Mouse (Mus musculus): Measurements from ENCODE around the gene Fam76a. TPM values are rescaled to one million over a fixed set of nuclear protein-coding genes. Genes with fewer than 3 reads are reported as not detected.
A peak's percentile ranks its signal among the peaks of the same experiment; 100 is the strongest.
"Not testable (repeated sequence)": the region's sequence is repeated elsewhere in the genome, so short reads cannot be mapped to it uniquely, and the experiment has no call there.

Gene Fam76a
- polyA plus RNA-seq, 1 experiment from 2014 or later = 21.7 TPM

DNA sequence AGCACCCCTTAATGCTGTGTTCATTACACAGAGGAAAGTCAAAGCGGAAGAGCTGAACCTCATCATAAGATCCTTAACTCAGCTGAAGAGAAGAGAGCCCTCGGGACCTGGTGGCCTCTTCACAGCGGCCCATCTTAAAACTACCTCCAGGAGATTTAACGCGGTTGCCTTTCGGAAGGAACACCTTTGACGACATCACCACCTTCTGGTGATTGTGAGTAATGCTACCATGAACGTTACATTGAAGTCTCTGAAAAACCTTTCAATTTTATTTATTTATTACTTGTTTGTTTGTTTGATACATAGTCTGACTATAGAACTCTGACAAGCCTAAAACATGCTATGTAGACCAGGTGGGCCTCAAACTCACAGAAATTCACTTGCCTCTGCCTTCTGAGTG lies 8.4 kb upstream of the Fam76a start:
- no peaks in the 10 kb centered on the region for H3K9me3 ChIP-seq (ENCODE audit: low read length)

DNA sequence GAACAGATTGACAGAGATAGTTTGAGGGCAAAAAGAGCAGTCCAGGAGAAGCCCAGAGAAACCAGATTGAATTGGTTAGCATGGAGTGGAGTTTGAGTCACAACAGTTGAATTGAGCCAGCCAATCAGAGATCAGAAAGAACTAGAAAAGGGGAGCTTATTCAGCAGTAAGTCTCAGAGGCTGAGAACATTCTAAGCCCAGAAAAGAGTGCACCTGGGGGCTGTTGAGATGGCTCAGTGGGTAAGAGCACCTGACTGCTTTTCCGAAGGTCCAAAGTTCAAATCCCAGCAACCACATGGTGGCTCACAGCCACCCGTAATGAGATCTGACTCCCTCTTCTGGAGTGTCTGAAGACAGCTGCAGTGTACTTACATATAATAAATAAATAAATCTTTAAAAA lies 4.2 kb upstream of the Fam76a start:
- DNase-seq; H3K4me3 ChIP-seq (ENCODE audit: low read depth, low read length); H3K27ac ChIP-seq (ENCODE audit: low read depth); ATAC-seq; H3K9me3 ChIP-seq (ENCODE audit: low read length); H3K9ac ChIP-seq (replicated peaks); H3K4me2 ChIP-seq (ENCODE audit: low read depth, low read length); H3K36me3 ChIP-seq (replicated peaks; ENCODE audit: insufficient read depth, low read length); H3K27me3 ChIP-seq (ENCODE audit: insufficient read depth, low read length): not testable (repeated sequence)
- 71% methylated on average over 2 of the region's 2 CpGs for WGBS (ENCODE audit: insufficient replicate concordance)
- peaks cover 15% of the 10 kb centered on the region for H3K4me1 ChIP-seq (ENCODE audit: insufficient read depth)

More for the DNA sequence above, 8.4 kb upstream of the Fam76a start:
- no peaks in the 10 kb centered on the region for H3K27me3 ChIP-seq (ENCODE audit: insufficient read depth, low read length)
- peak; percentile 42 for DNase-seq
- no peak overlapping the region for H3K4me3 ChIP-seq (ENCODE audit: low read depth, low read length)
- H3K4me2 ChIP-seq (ENCODE audit: low read depth, low read length) = no peak overlapping the region
- no peak overlapping the region for H3K27ac ChIP-seq (ENCODE audit: low read depth)
- WGBS (ENCODE audit: insufficient replicate concordance) = 8% methylated on average over 8 of the region's 8 CpGs
- no peaks in the 10 kb centered on the region for H3K4me1 ChIP-seq (ENCODE audit: insufficient read depth)
- no peak overlapping the region for H3K9ac ChIP-seq (replicated peaks)
- TF ChIP-seq CTCF (IDR thresholded peaks at IDR 0.05; ENCODE audit: low read depth) (peak; percentile 83), EP300 (IDR thresholded peaks at IDR 0.05; ENCODE audit: low read depth) (no peak)
- no peaks in the 10 kb centered on the region for H3K36me3 ChIP-seq (replicated peaks; ENCODE audit: insufficient read depth, low read length)
- no peak for ATAC-seq

DNA sequence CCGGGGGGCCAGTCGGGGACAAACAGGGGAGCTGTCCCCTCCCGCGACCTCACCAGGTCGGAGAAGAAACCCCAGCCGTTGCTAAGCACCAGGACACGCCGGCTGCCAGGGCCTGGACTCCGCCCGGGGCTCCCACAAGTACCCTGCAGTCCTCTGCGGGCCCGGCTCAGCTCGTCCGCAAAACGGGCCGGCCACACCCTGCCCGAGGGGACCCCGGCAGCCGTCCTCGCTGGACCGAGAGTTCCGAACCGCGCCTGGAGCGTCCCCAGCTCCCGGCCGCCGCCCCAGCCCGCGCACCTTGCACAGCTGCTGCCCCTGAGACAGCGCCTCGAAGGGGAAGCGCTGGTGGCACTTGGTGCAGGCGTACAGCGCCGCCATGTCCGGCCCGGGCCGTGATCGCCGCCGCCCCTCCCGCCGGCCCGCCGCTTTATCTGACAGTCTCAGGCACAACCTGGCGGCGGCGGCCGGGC lies 262 bp downstream of the Fam76a start:
- no peaks in the 10 kb centered on the region for H3K9me3 ChIP-seq (ENCODE audit: low read length)
- peak overlapping the region; percentile 98 for H3K27ac ChIP-seq (ENCODE audit: low read depth)
- peak overlapping the region; percentile 99 for H3K9ac ChIP-seq (replicated peaks)
- ATAC-seq = peak; percentile 49
- H3K36me3 ChIP-seq (replicated peaks; ENCODE audit: insufficient read depth, low read length) = peaks cover 17% of the 10 kb centered on the region
- peak overlapping the region; percentile 66 for H3K4me2 ChIP-seq (ENCODE audit: low read depth, low read length)
- DNase-seq = no peak
- peaks cover 23% of the 10 kb centered on the region for H3K4me1 ChIP-seq (ENCODE audit: insufficient read depth)
- no peak for TF ChIP-seq EP300 (IDR thresholded peaks at IDR 0.05; ENCODE audit: low read depth)
- no peak for TF ChIP-seq CTCF (IDR thresholded peaks at IDR 0.05; ENCODE audit: low read depth)
- peak overlapping the region; percentile 96 for H3K4me3 ChIP-seq (ENCODE audit: low read depth, low read length)
- WGBS (ENCODE audit: insufficient replicate concordance) = 2% methylated on average over 34 of the region's 50 CpGs
- H3K27me3 ChIP-seq (ENCODE audit: insufficient read depth, low read length) = no peaks in the 10 kb centered on the region

DNA sequence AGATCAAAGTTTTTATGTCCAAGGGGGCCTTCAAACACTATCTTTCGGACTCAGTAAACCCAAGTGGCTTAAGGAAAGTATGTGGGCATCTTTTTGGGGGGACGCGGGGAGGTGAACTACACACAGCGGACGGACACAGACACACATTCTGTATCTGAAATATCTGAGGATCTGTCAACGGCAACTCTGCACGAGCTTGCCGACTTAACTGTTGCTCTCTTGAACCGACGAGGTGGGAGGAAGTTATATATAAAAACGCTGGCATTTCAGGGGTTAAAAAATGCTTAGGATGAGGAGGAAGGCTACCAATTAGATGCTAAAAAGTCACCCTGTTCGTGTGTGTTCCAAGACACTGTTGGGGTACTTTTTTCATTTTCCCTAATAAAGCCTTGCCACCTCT lies 870 bp downstream of the Fam76a start:
- TF ChIP-seq CTCF (IDR thresholded peaks at IDR 0.05; ENCODE audit: low read depth) = no peak
- no peak for TF ChIP-seq EP300 (IDR thresholded peaks at IDR 0.05; ENCODE audit: low read depth)
- peak overlapping the region; percentile 96 for H3K4me3 ChIP-seq (ENCODE audit: low read depth, low read length)
- H3K9me3 ChIP-seq (ENCODE audit: low read length) = no peaks in the 10 kb centered on the region
- H3K9ac ChIP-seq (replicated peaks) = peak overlapping the region; percentile 99
- no peak for DNase-seq
- H3K27ac ChIP-seq (ENCODE audit: low read depth) = peak overlapping the region; percentile 98
- WGBS (ENCODE audit: insufficient replicate concordance) = 37% methylated on average over 12 of the region's 12 CpGs
- ATAC-seq = no peak
- H3K36me3 ChIP-seq (replicated peaks; ENCODE audit: insufficient read depth, low read length) = peaks cover 19% of the 10 kb centered on the region
- peaks cover 23% of the 10 kb centered on the region for H3K4me1 ChIP-seq (ENCODE audit: insufficient read depth)
- H3K4me2 ChIP-seq (ENCODE audit: low read depth, low read length) = peak overlapping the region; percentile 66
- H3K27me3 ChIP-seq (ENCODE audit: insufficient read depth, low read length) = no peaks in the 10 kb centered on the region

DNA sequence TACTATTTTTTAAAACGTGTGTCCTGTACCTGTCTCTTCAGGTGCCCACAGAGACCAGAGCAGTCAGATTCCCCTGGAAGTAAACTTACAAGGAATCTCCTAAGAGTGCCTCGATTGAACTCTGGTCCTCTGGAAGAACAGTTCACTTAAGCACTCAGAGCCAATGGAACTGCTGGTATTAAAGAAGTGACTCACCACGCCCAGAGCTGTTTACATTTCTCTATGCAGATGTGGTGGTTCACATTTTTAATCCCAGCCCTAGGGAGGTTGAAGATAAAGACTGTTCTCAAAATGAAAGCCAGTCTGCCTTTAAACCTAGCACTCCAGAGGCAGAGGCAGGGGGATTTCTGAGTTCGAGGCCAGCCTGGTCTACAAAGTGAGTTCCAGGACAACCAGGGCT lies 2.2 kb downstream of the Fam76a start:
- no peak for ATAC-seq
- no peak overlapping the region for H3K4me2 ChIP-seq (ENCODE audit: low read depth, low read length)
- no peak overlapping the region; the same call in 1 of the 2 replicates for H3K27ac ChIP-seq (ENCODE audit: low read depth)
- no peaks in the 10 kb centered on the region for H3K27me3 ChIP-seq (ENCODE audit: insufficient read depth, low read length)
- peaks cover 22% of the 10 kb centered on the region for H3K36me3 ChIP-seq (replicated peaks; ENCODE audit: insufficient read depth, low read length)
- no peak overlapping the region for H3K4me3 ChIP-seq (ENCODE audit: low read depth, low read length)
- WGBS (ENCODE audit: insufficient replicate concordance) = 80% methylated on average over 4 of the region's 4 CpGs
- H3K9me3 ChIP-seq (ENCODE audit: low read length) = no peaks in the 10 kb centered on the region
- TF ChIP-seq EP300 (IDR thresholded peaks at IDR 0.05; ENCODE audit: low read depth) (no peak), CTCF (IDR thresholded peaks at IDR 0.05; ENCODE audit: low read depth) (no peak)
- H3K9ac ChIP-seq (replicated peaks) = no peak overlapping the region
- DNase-seq = no peak
- H3K4me1 ChIP-seq (ENCODE audit: insufficient read depth) = peaks cover 23% of the 10 kb centered on the region

DNA sequence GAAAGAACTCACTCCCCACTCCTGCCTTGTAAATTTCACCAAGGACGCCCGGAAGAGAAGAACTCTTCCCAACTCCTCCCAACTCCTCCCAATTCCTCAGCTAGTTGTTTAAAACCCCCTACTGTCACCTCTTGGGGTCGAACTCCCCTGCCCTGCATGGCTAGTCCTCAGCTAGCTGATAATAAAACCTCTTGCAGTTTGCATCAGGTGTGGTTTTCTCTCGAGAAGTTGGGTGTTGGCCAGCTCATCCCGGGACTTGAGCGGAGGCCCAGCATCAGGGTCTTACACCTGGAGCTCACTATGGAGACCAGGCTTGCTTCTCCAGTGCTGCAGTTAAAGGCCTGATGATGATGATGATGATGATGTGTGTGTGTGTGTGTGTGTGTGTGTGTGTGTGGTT lies 3.9 kb downstream of the Fam76a start:
- H3K27me3 ChIP-seq (ENCODE audit: insufficient read depth, low read length); H3K9me3 ChIP-seq (ENCODE audit: low read length); H3K27ac ChIP-seq (ENCODE audit: low read depth); H3K9ac ChIP-seq (replicated peaks); H3K4me3 ChIP-seq (ENCODE audit: low read depth, low read length); DNase-seq; H3K4me2 ChIP-seq (ENCODE audit: low read depth, low read length); ATAC-seq: not testable (repeated sequence)
- 83% methylated on average over 6 of the region's 6 CpGs for WGBS (ENCODE audit: insufficient replicate concordance)
- peaks cover 36% of the 10 kb centered on the region for H3K36me3 ChIP-seq (replicated peaks; ENCODE audit: insufficient read depth, low read length)
- H3K4me1 ChIP-seq (ENCODE audit: insufficient read depth) = peaks cover 15% of the 10 kb centered on the region

DNA sequence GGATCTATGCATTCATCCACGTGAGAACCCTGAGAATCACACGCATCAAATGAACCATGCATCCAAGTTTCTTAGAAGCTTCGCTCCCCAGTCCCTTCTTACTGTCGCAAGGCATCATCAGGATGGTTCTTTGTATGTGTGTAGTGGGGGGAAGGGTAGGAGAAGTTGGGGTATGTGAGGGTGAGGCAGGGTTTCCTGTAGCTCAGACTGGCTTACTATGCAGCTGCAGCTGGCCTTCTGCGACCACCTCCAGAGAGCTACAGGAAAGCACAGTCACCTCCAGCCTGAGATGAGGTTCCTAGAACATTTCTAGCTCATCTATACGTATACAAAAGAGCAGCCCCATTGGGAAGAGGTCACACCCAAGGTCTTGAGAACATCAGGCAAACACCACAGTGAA lies 10.2 kb downstream of the Fam76a start:
- Histone ChIP-seq H3K9me3 (ENCODE audit: low read length) (no peaks in the 10 kb centered on the region), H3K4me1 (ENCODE audit: insufficient read depth) (no peaks in the 10 kb centered on the region), H3K27ac (ENCODE audit: low read depth) (no peak overlapping the region), H3K27me3 (ENCODE audit: insufficient read depth, low read length) (no peaks in the 10 kb centered on the region), H3K9ac (replicated peaks) (no peak overlapping the region), H3K4me2 (ENCODE audit: low read depth, low read length) (no peak overlapping the region), H3K4me3 (ENCODE audit: low read depth, low read length) (no peak overlapping the region), H3K36me3 (replicated peaks; ENCODE audit: insufficient read depth, low read length) (peaks cover 63% of the 10 kb centered on the region)
- no peak for ATAC-seq
- no peak for DNase-seq
- TF ChIP-seq EP300 (IDR thresholded peaks at IDR 0.05; ENCODE audit: low read depth) (no peak), CTCF (IDR thresholded peaks at IDR 0.05; ENCODE audit: low read depth) (no peak)
- 68% methylated on average over 6 of the region's 6 CpGs for whole genome bisulfite sequencing (ENCODE audit: insufficient replicate concordance)

Data from liver, postnatal 0 days (tissue).